Mouse (Mus musculus): ENCODE data around the gene Ptgfrn. TPM values are rescaled to one million over a fixed set of nuclear protein-coding genes. Genes with fewer than 3 reads are reported as not detected.

The Ptgfrn gene
- polyA plus RNA-seq, 1 experiment from 2014 or later: 4.0 TPM

GRCm38 (mm10) chr3:101132981-101133380, 22.9 kb upstream of the Ptgfrn start:
- Histone ChIP-seq H3K4me1 (peaks cover 48% of the 10 kb centered on the region), H3K9me3 (replicated peaks) (no peaks in the 10 kb centered on the region), H3K4me3 (no peak overlapping the region), H3K27ac (no peak overlapping the region), H3K36me3 (no peaks in the 10 kb centered on the region), H3K27me3 (ENCODE audit: low read depth, poor library complexity, severe bottlenecking) (no peaks in the 10 kb centered on the region)
- 91% methylated on average over 6 of the region's 6 CpGs for WGBS
- DNase-seq (ENCODE audit: low spot score): no peak

- WGBS: 93% methylated on average over 5 of the region's 5 CpGs
- Histone ChIP-seq H3K27me3 (ENCODE audit: low read depth, poor library complexity, severe bottlenecking) (no peaks in the 10 kb centered on the region), H3K9me3 (replicated peaks) (no peaks in the 10 kb centered on the region), H3K36me3 (no peaks in the 10 kb centered on the region), H3K27ac (no peak overlapping the region), H3K4me1 (peaks cover 44% of the 10 kb centered on the region), H3K4me3 (no peak overlapping the region)
- no peak for DNase-seq (ENCODE audit: low spot score)
These were observed 21.7 kb upstream of the Ptgfrn start for GRCm38 (mm10) chr3:101131772-101132171.

- DNase-seq (ENCODE audit: low spot score): peak; percentile 86
- H3K27ac ChIP-seq: peak overlapping the region; percentile 85
- WGBS: 1% methylated on average over 11 of the region's 11 CpGs
- peak overlapping the region; percentile 35 for H3K4me3 ChIP-seq
- H3K27me3 ChIP-seq (ENCODE audit: low read depth, poor library complexity, severe bottlenecking): no peaks in the 10 kb centered on the region
- peaks cover 32% of the 10 kb centered on the region for H3K4me1 ChIP-seq
- H3K36me3 ChIP-seq: no peaks in the 10 kb centered on the region
- no peaks in the 10 kb centered on the region for H3K9me3 ChIP-seq (replicated peaks)
These were observed 20.4 kb upstream of the Ptgfrn start for GRCm38 (mm10) chr3:101130526-101130925.

GRCm38 (mm10) chr3:101129620-101130019, 19.5 kb upstream of the Ptgfrn start:
- Histone ChIP-seq H3K9me3 (replicated peaks) (no peaks in the 10 kb centered on the region), H3K36me3 (no peaks in the 10 kb centered on the region), H3K27ac (peak overlapping the region; percentile 85), H3K4me1 (peaks cover 28% of the 10 kb centered on the region), H3K4me3 (no peak overlapping the region), H3K27me3 (ENCODE audit: low read depth, poor library complexity, severe bottlenecking) (no peaks in the 10 kb centered on the region)
- no peak for DNase-seq (ENCODE audit: low spot score)
- 80% methylated on average over 3 of the region's 3 CpGs for WGBS

GRCm38 (mm10) chr3:101129090-101129489, 19.0 kb upstream of the Ptgfrn start:
- Histone ChIP-seq H3K4me1 (peaks cover 28% of the 10 kb centered on the region), H3K27ac (peak overlapping the region; percentile 64; the same call in 1 of the 2 replicates), H3K27me3 (ENCODE audit: low read depth, poor library complexity, severe bottlenecking) (no peaks in the 10 kb centered on the region), H3K9me3 (replicated peaks) (no peaks in the 10 kb centered on the region), H3K36me3 (no peaks in the 10 kb centered on the region), H3K4me3 (no peak overlapping the region)
- DNase-seq (ENCODE audit: low spot score): no peak

GRCm38 (mm10) chr3:101127766-101128165, 17.7 kb upstream of the Ptgfrn start:
- no peak for DNase-seq (ENCODE audit: low spot score)
- Histone ChIP-seq H3K27me3 (ENCODE audit: low read depth, poor library complexity, severe bottlenecking) (no peaks in the 10 kb centered on the region), H3K4me1 (peaks cover 28% of the 10 kb centered on the region), H3K9me3 (replicated peaks) (no peaks in the 10 kb centered on the region), H3K36me3 (no peaks in the 10 kb centered on the region), H3K4me3 (no peak overlapping the region), H3K27ac (no peak overlapping the region)
- WGBS: 90% methylated on average over 2 of the region's 2 CpGs

- Histone ChIP-seq H3K36me3 (no peaks in the 10 kb centered on the region), H3K4me1 (peaks cover 8% of the 10 kb centered on the region), H3K9me3 (replicated peaks) (no peaks in the 10 kb centered on the region), H3K4me3 (no peak overlapping the region), H3K27me3 (ENCODE audit: low read depth, poor library complexity, severe bottlenecking) (no peaks in the 10 kb centered on the region), H3K27ac (no peak overlapping the region)
- 95% methylated on average over 5 of the region's 5 CpGs for WGBS
- no peak for DNase-seq (ENCODE audit: low spot score)
These were observed 14.6 kb upstream of the Ptgfrn start for GRCm38 (mm10) chr3:101124716-101125115.

GRCm38 (mm10) chr3:101122479-101122878, 12.4 kb upstream of the Ptgfrn start:
- H3K36me3 ChIP-seq: no peaks in the 10 kb centered on the region
- no peak overlapping the region for H3K27ac ChIP-seq
- H3K27me3 ChIP-seq (ENCODE audit: low read depth, poor library complexity, severe bottlenecking): no peaks in the 10 kb centered on the region
- H3K9me3 ChIP-seq (replicated peaks): no peaks in the 10 kb centered on the region
- no peak overlapping the region for H3K4me3 ChIP-seq
- H3K4me1 ChIP-seq: no peaks in the 10 kb centered on the region; the same call in 1 of the 2 replicates
- 82% methylated on average over 3 of the region's 3 CpGs for WGBS
- DNase-seq (ENCODE audit: low spot score): no peak

- peak overlapping the region; percentile 77; the same call in 1 of the 2 replicates for H3K27ac ChIP-seq
- peaks cover 14% of the 10 kb centered on the region for H3K4me1 ChIP-seq
- DNase-seq (ENCODE audit: low spot score): no peak
- no peak overlapping the region for H3K4me3 ChIP-seq
- H3K36me3 ChIP-seq: no peaks in the 10 kb centered on the region
- peaks cover 7% of the 10 kb centered on the region; the same call in 1 of the 2 replicates for H3K27me3 ChIP-seq (ENCODE audit: low read depth, poor library complexity, severe bottlenecking)
- no peaks in the 10 kb centered on the region for H3K9me3 ChIP-seq (replicated peaks)
- WGBS: 95% methylated on average over 11 of the region's 11 CpGs
These were observed 7.7 kb upstream of the Ptgfrn start for GRCm38 (mm10) chr3:101117774-101118173.

- no peaks in the 10 kb centered on the region for H3K9me3 ChIP-seq (replicated peaks)
- H3K27ac ChIP-seq: peak overlapping the region; percentile 77
- 91% methylated on average over 8 of the region's 8 CpGs for WGBS
- peaks cover 7% of the 10 kb centered on the region; the same call in 1 of the 2 replicates for H3K27me3 ChIP-seq (ENCODE audit: low read depth, poor library complexity, severe bottlenecking)
- no peak for DNase-seq (ENCODE audit: low spot score)
- H3K36me3 ChIP-seq: no peaks in the 10 kb centered on the region
- peaks cover 18% of the 10 kb centered on the region for H3K4me1 ChIP-seq
- no peak overlapping the region for H3K4me3 ChIP-seq
These were observed 7.3 kb upstream of the Ptgfrn start for GRCm38 (mm10) chr3:101117386-101117749.

GRCm38 (mm10) chr3:101116431-101117385, 6.6 kb upstream of the Ptgfrn start:
- 53% methylated on average over 25 of the region's 25 CpGs for WGBS
- H3K4me3 ChIP-seq: peak overlapping the region; percentile 11; the same call in 1 of the 2 replicates
- H3K9me3 ChIP-seq (replicated peaks): no peaks in the 10 kb centered on the region
- peaks cover 25% of the 10 kb centered on the region for H3K4me1 ChIP-seq
- no peaks in the 10 kb centered on the region for H3K36me3 ChIP-seq
- peaks cover 7% of the 10 kb centered on the region; the same call in 1 of the 2 replicates for H3K27me3 ChIP-seq (ENCODE audit: low read depth, poor library complexity, severe bottlenecking)
- peak; percentile 50 for DNase-seq (ENCODE audit: low spot score)
- H3K27ac ChIP-seq: peak overlapping the region; percentile 77

- WGBS: 87% methylated on average over 5 of the region's 5 CpGs
- Histone ChIP-seq H3K4me3 (no peak overlapping the region), H3K4me1 (peaks cover 66% of the 10 kb centered on the region), H3K27ac (no peak overlapping the region), H3K9me3 (replicated peaks) (no peaks in the 10 kb centered on the region), H3K36me3 (no peaks in the 10 kb centered on the region), H3K27me3 (ENCODE audit: low read depth, poor library complexity, severe bottlenecking) (peaks cover 7% of the 10 kb centered on the region; the same call in 1 of the 2 replicates)
- no peak for DNase-seq (ENCODE audit: low spot score)
These were observed 2.4 kb upstream of the Ptgfrn start for GRCm38 (mm10) chr3:101112518-101112894.

GRCm38 (mm10) chr3:101111848-101112517, 1.9 kb upstream of the Ptgfrn start:
- Histone ChIP-seq H3K27ac (peak overlapping the region; percentile 98; the same call in 1 of the 2 replicates), H3K4me1 (peaks cover 68% of the 10 kb centered on the region)
- WGBS: 23% methylated on average over 7 of the region's 7 CpGs

More at GRCm38 (mm10) chr3:101111848-101112517, 1.9 kb upstream of the Ptgfrn start:
- H3K9me3 ChIP-seq (replicated peaks): no peaks in the 10 kb centered on the region
- peak; percentile 58 for DNase-seq (ENCODE audit: low spot score)
- H3K27me3 ChIP-seq (ENCODE audit: low read depth, poor library complexity, severe bottlenecking): peaks cover 7% of the 10 kb centered on the region; the same call in 1 of the 2 replicates
- H3K36me3 ChIP-seq: no peaks in the 10 kb centered on the region
- no peak overlapping the region for H3K4me3 ChIP-seq

All from limb, embryonic 10.5 days (tissue).